Mouse (Mus musculus) intestine, embryonic 15.5 days (tissue): ENCODE measurements around the gene Slc8b1. TPM values are rescaled to one million over a fixed set of nuclear protein-coding genes. Genes with fewer than 3 reads are reported as not detected.

Experiments used
- ATAC-seq: fragments of 200-750 bp; cut with Nextera tagmentation; 2 replicates; pipeline ENCODE4 v1.8.0; 2017; ENCODE audit warnings: moderate TSS enrichment, moderate library complexity
- H3K27ac ChIP-seq: fragments of 300-500 bp; sonication (generic); 2 replicates; pipeline ENCODE4 v1.5.1; 2015; ENCODE audit warnings: mild to moderate bottlenecking, inconsistent platforms
- H3K27me3 ChIP-seq: fragments of 300-500 bp; sonication (generic); replicated peaks from 2 replicates; pipeline ENCODE4 v1.6.1; 2015; ENCODE audit warnings: inconsistent platforms
- H3K36me3 ChIP-seq: fragments of 300-500 bp; sonication (generic); 2 replicates; pipeline ENCODE4 v1.6.1; 2015; ENCODE audit warnings: inconsistent platforms
- H3K4me1 ChIP-seq: fragments of 300-500 bp; sonication (generic); replicated peaks from 2 replicates; pipeline ENCODE4 v1.6.1; 2015; ENCODE audit warnings: inconsistent platforms
- H3K4me2 ChIP-seq: fragments of 300-500 bp; sonication (generic); replicated peaks from 2 replicates; pipeline ENCODE4 v1.6.1; 2015; ENCODE audit warnings: mild to moderate bottlenecking, inconsistent platforms
- H3K4me3 ChIP-seq: fragments of 300-500 bp; sonication (generic); replicated peaks from 2 replicates; pipeline ENCODE4 v1.5.1; 2015; ENCODE audit warnings: inconsistent platforms
- H3K9ac ChIP-seq: fragments of 300-500 bp; sonication (generic); 2 replicates; pipeline ENCODE4 v1.6.1; 2015; ENCODE audit warnings: inconsistent platforms
- H3K9me3 ChIP-seq: fragments of 300-500 bp; sonication (generic); 2 replicates; pipeline ENCODE4 v1.6.1; 2016; ENCODE audit warnings: inconsistent platforms
- WGBS: fragments of 180-500 bp; shearing (Covaris S2); methylation state at CpG from one replicate; pipeline ENCODE4 v1.1.7; 2015; 5-methylcytosine and 5-hydroxymethylcytosine counted together
- polyA plus RNA-seq: library from polyadenylated mRNA; unstranded; fragments of >200 nt; fragmentation: Nextera tagmentation; extraction: Ambion mirVana; gene quantifications from 2 replicates; pipeline ENCODE4 v1.2.1, GENCODE M21; 2015

Gene Slc8b1
- polyA plus RNA-seq, 1 experiment from 2014 or later = 6.6 TPM

- Histone ChIP-seq H3K27me3 (no peaks in the 10 kb centered on the region), H3K36me3 (no peaks in the 10 kb centered on the region), H3K9ac (no peak overlapping the region), H3K9me3 (no peaks in the 10 kb centered on the region), H3K27ac (peak overlapping the region; percentile 41; the same call in 1 of the 2 replicates), H3K4me1 (peaks cover 45% of the 10 kb centered on the region), H3K4me2 (no peak overlapping the region), H3K4me3 (no peak overlapping the region)
- no peak for ATAC-seq
- 79% methylated on average over 7 of the region's 7 CpGs for WGBS
Measured at GRCm38 (mm10) chr5:120515451-120515850, 4.5 kb downstream of the Slc8b1 start.

DNA sequence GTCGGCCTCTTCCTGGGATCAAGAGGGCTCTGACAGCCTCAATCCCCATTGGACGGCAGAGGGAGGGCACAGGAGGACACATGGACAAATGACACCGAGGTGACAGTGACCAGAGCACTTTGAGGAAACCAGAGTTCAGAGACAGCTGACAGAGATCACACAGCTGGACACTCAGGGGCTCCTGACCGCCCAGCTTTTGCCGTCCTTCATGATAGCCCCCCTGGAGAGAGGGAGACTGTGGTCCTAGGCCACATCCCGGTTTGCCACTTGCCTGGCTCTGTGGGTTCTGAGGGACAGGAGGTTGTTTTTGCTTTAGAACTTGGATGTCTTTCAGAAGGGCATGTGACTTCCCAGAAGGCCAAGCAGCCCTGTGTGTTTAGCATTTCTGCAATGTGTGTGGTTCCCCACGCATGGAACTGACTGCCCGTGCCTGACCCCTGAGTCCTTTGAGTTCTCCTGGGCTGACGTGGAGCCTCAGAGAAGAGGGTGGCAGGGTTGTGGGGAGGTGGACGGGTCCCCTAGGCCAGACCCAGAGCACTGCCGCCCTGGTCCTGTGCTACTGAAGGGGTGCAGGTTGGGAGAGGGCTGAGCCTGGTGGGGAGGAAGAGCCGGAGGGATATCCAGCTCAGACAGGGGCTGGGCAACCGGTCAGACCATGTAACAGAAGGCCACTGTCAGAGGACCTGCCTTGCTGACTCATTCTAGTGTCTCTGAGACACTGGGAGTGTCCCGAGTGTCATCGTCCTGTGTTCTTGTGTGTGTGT lies 5.4 kb downstream of the Slc8b1 start:
- no peak overlapping the region for H3K27ac ChIP-seq
- no peak overlapping the region for H3K4me2 ChIP-seq
- H3K9ac ChIP-seq = no peak overlapping the region
- H3K4me1 ChIP-seq = peaks cover 45% of the 10 kb centered on the region
- WGBS = 48% methylated on average over 15 of the region's 15 CpGs
- H3K36me3 ChIP-seq = no peaks in the 10 kb centered on the region
- ATAC-seq = no peak
- H3K27me3 ChIP-seq = no peaks in the 10 kb centered on the region
- H3K9me3 ChIP-seq = no peaks in the 10 kb centered on the region
- H3K4me3 ChIP-seq = no peak overlapping the region

GRCm38 (mm10) chr5:120517552-120517951 lies 6.6 kb downstream of the Slc8b1 start:
- Histone ChIP-seq H3K9ac (no peak overlapping the region), H3K4me1 (peaks cover 38% of the 10 kb centered on the region), H3K4me3 (no peak overlapping the region), H3K27ac (no peak overlapping the region), H3K9me3 (no peaks in the 10 kb centered on the region), H3K27me3 (no peaks in the 10 kb centered on the region), H3K4me2 (no peak overlapping the region), H3K36me3 (peaks cover 2% of the 10 kb centered on the region; the same call in 1 of the 2 replicates)
- 55% methylated on average over 9 of the region's 9 CpGs for WGBS
- no peak for ATAC-seq

DNA sequence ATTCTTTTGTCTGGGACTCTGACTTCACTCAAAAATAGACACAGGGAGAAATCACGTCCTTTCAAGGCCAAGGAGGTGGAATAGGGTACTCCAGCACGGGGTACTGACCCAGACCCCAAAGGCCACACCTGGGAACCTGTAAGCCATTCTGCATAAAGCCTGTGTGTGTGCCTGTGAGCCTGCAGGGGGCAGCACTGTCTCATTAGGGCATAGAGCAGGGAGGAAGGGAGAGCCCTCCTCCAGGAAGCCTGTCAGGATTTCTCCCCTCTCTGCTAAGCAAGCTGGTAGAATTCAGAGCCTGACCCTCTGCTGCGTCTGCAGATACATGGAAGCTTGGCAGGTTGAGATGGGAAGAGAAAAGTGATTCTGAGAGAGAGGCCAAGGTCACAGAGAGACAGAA lies 11.7 kb downstream of the Slc8b1 start:
- 85% methylated on average over 3 of the region's 3 CpGs for WGBS
- no peaks in the 10 kb centered on the region for H3K27me3 ChIP-seq
- peaks cover 2% of the 10 kb centered on the region for H3K4me1 ChIP-seq
- peaks cover 4% of the 10 kb centered on the region; the same call in 1 of the 2 replicates for H3K36me3 ChIP-seq
- H3K4me2 ChIP-seq = no peak overlapping the region
- H3K27ac ChIP-seq = no peak overlapping the region
- H3K4me3 ChIP-seq = no peak overlapping the region
- ATAC-seq = no peak
- no peaks in the 10 kb centered on the region for H3K9me3 ChIP-seq
- H3K9ac ChIP-seq = no peak overlapping the region

DNA sequence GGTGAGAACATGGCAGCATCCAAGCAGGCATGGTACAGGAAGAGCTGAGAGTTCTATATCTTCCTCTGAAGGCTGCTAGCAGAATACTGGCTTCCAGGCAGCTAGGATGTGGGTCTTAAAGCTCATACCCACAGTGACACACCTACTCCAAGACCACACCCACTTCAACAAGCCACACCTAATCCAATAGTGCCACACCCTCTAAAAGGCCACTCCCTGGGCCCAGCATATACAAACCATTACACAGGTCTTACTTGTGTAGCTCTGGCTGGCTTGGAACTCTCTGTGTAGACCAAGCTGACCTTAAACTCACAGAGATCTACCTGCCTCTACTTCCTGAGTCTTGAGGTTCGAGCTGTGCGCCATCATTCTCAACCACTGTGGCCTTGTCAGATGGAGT lies 13.8 kb downstream of the Slc8b1 start:
- H3K4me3 ChIP-seq = no peak overlapping the region
- H3K9me3 ChIP-seq = no peaks in the 10 kb centered on the region
- H3K4me2 ChIP-seq = no peak overlapping the region
- no peaks in the 10 kb centered on the region for H3K4me1 ChIP-seq
- no peak; the same call in 1 of the 2 replicates for ATAC-seq
- no peak overlapping the region for H3K9ac ChIP-seq
- 92% methylated on average over 2 of the region's 2 CpGs for WGBS
- H3K27me3 ChIP-seq = no peaks in the 10 kb centered on the region
- H3K27ac ChIP-seq = no peak overlapping the region
- peaks cover 4% of the 10 kb centered on the region; the same call in 1 of the 2 replicates for H3K36me3 ChIP-seq

GRCm38 (mm10) chr5:120525737-120526136 lies 14.8 kb downstream of the Slc8b1 start:
- H3K36me3 ChIP-seq = peaks cover 4% of the 10 kb centered on the region; the same call in 1 of the 2 replicates
- peak; percentile 61; the same call in 1 of the 2 replicates for ATAC-seq
- WGBS = 35% methylated on average over 5 of the region's 5 CpGs

DNA sequence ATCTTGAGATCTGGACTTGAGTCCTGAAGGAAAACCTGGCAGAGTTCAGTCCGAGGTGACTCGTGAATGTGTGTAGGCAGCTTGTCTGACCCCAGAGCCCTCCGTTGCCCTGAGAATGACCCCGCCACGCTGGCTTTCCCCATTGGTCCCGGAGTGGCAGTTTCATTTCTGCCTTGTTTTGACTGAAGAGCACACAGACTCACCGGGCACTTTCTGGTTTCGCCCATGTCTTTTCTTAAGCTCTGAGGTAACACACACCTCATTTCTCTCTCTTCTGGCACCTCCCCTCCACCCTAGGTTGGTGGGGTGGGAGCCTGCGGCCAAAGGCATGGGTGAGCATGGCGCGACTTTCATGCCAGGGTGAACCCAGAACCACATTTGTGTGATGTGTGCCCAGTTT lies 15.3 kb downstream of the Slc8b1 start:
- H3K4me1 ChIP-seq = no peaks in the 10 kb centered on the region
- no peak for ATAC-seq
- no peaks in the 10 kb centered on the region for H3K27me3 ChIP-seq
- H3K9me3 ChIP-seq = no peaks in the 10 kb centered on the region
- no peak overlapping the region for H3K27ac ChIP-seq
- no peak overlapping the region for H3K4me3 ChIP-seq
- H3K9ac ChIP-seq = no peak overlapping the region
- H3K4me2 ChIP-seq = no peak overlapping the region
- peaks cover 4% of the 10 kb centered on the region; the same call in 1 of the 2 replicates for H3K36me3 ChIP-seq
- WGBS = 53% methylated on average over 11 of the region's 11 CpGs

More at GRCm38 (mm10) chr5:120525737-120526136, 14.8 kb downstream of the Slc8b1 start:
- H3K27me3 ChIP-seq = no peaks in the 10 kb centered on the region
- H3K4me2 ChIP-seq = no peak overlapping the region
- H3K4me3 ChIP-seq = no peak overlapping the region
- H3K4me1 ChIP-seq = no peaks in the 10 kb centered on the region
- H3K27ac ChIP-seq = no peak overlapping the region
- no peak overlapping the region for H3K9ac ChIP-seq
- H3K9me3 ChIP-seq = no peaks in the 10 kb centered on the region

GRCm38 (mm10) chr5:120527296-120527964 lies 16.5 kb downstream of the Slc8b1 start:
- no peaks in the 10 kb centered on the region for H3K4me1 ChIP-seq
- WGBS = 77% methylated on average over 18 of the region's 20 CpGs
- H3K9ac ChIP-seq = no peak overlapping the region
- no peak for ATAC-seq
- H3K4me3 ChIP-seq = no peak overlapping the region
- H3K27me3 ChIP-seq = no peaks in the 10 kb centered on the region
- H3K36me3 ChIP-seq = peaks cover 3% of the 10 kb centered on the region; the same call in 1 of the 2 replicates
- no peaks in the 10 kb centered on the region for H3K9me3 ChIP-seq
- no peak overlapping the region for H3K27ac ChIP-seq
- no peak overlapping the region for H3K4me2 ChIP-seq

GRCm38 (mm10) chr5:120531631-120532030 lies 20.7 kb downstream of the Slc8b1 start:
- 80% methylated on average over 8 of the region's 8 CpGs for WGBS

GRCm38 (mm10) chr5:120534071-120534685 lies 23.2 kb downstream of the Slc8b1 start:
- Histone ChIP-seq H3K27ac (0 out of 2 replicates have a peak overlapping the region, but pooled peaks have one; percentile 32), H3K4me1 (peaks cover 16% of the 10 kb centered on the region; the same call in 1 of the 2 replicates), H3K4me2 (no peak overlapping the region), H3K9ac (no peak overlapping the region), H3K27me3 (no peaks in the 10 kb centered on the region), H3K36me3 (peaks cover 10% of the 10 kb centered on the region; the same call in 1 of the 2 replicates), H3K4me3 (no peak overlapping the region), H3K9me3 (no peaks in the 10 kb centered on the region)
- WGBS = 55% methylated on average over 15 of the region's 15 CpGs
- ATAC-seq = no peak

More at GRCm38 (mm10) chr5:120531631-120532030, 20.7 kb downstream of the Slc8b1 start:
- no peaks in the 10 kb centered on the region for H3K36me3 ChIP-seq
- H3K9ac ChIP-seq = no peak overlapping the region
- H3K27me3 ChIP-seq = no peaks in the 10 kb centered on the region
- H3K4me2 ChIP-seq = no peak overlapping the region
- H3K27ac ChIP-seq = no peak overlapping the region
- no peak overlapping the region for H3K4me3 ChIP-seq
- peaks cover 16% of the 10 kb centered on the region; the same call in 1 of the 2 replicates for H3K4me1 ChIP-seq
- ATAC-seq = no peak
- H3K9me3 ChIP-seq = no peaks in the 10 kb centered on the region

DNA sequence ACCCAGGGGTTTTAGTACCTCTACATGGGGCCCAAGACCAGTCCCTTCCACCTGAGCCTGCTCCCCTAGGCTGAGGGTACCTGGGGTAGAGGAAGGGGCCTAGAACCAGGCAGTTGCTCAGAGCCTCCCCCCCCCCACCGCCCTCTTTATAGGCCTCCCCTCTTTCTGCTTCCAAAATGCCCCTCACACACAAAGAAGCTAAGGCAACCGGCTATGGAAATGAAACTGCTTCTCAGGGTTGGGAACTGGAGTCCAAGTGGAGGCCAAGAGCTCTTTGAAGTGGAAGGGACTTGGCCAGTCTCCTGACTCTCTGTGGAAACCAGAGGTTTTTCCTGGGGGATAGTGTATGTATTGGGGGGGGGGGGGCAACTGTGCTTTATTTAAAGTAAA lies 23.7 kb downstream of the Slc8b1 start:
- Histone ChIP-seq H3K4me3 (no peak overlapping the region), H3K4me2 (no peak overlapping the region), H3K9me3 (no peaks in the 10 kb centered on the region), H3K9ac (no peak overlapping the region), H3K27me3 (no peaks in the 10 kb centered on the region), H3K4me1 (peaks cover 16% of the 10 kb centered on the region; the same call in 1 of the 2 replicates), H3K36me3 (peaks cover 12% of the 10 kb centered on the region), H3K27ac (0 out of 2 replicates have a peak overlapping the region, but pooled peaks have one; percentile 32)
- WGBS = 58% methylated on average over 2 of the region's 2 CpGs
- ATAC-seq = no peak

- peaks cover 16% of the 10 kb centered on the region; the same call in 1 of the 2 replicates for H3K4me1 ChIP-seq
- no peak overlapping the region for H3K27ac ChIP-seq
- no peaks in the 10 kb centered on the region for H3K9me3 ChIP-seq
- ATAC-seq = no peak
- WGBS = 87% methylated on average over 13 of the region's 13 CpGs
- H3K4me3 ChIP-seq = no peak overlapping the region
- H3K36me3 ChIP-seq = peaks cover 23% of the 10 kb centered on the region
- H3K9ac ChIP-seq = no peak overlapping the region
- no peak overlapping the region for H3K4me2 ChIP-seq
- no peaks in the 10 kb centered on the region for H3K27me3 ChIP-seq
Measured at GRCm38 (mm10) chr5:120536046-120536445, 25.1 kb downstream of the Slc8b1 start.
